Mouse (Mus musculus) lung, embryonic 15.5 days (tissue): ENCODE measurements around the gene Acsl3. TPM values are rescaled to one million over a fixed set of nuclear protein-coding genes. Genes with fewer than 3 reads are reported as not detected.

ENCODE experiments used
- ATAC-seq: fragments of 200-750 bp; cut with Nextera tagmentation; 2 replicates; pipeline ENCODE4 v1.8.0; 2017; ENCODE audit warnings: moderate number of reproducible peaks, borderline replicate concordance; ENCODE audit not compliant: low FRiP score, low TSS enrichment; ENCODE audit errors: extremely low read depth
- H3K27ac ChIP-seq: fragments of 300-500 bp; sonication (generic); 2 replicates; pipeline ENCODE4 v1.5.1; 2015; ENCODE audit warnings: moderate library complexity, mild to moderate bottlenecking, inconsistent platforms
- H3K27me3 ChIP-seq: fragments of 300-500 bp; sonication (generic); 2 replicates; pipeline ENCODE4 v1.6.1; 2015; ENCODE audit warnings: inconsistent platforms
- H3K36me3 ChIP-seq: fragments of 300-500 bp; sonication (generic); 2 replicates; pipeline ENCODE4 v1.6.1; 2015; ENCODE audit warnings: inconsistent platforms
- H3K4me1 ChIP-seq: fragments of 300-500 bp; sonication (generic); 2 replicates; pipeline ENCODE4 v1.6.1; 2015; ENCODE audit warnings: inconsistent platforms
- H3K4me2 ChIP-seq: fragments of 300-500 bp; sonication (generic); 2 replicates; pipeline ENCODE4 v1.6.1; 2015; ENCODE audit warnings: inconsistent platforms, mild to moderate bottlenecking, moderate library complexity
- H3K4me3 ChIP-seq: fragments of 300-500 bp; sonication (generic); 2 replicates; pipeline ENCODE4 v1.5.1; 2015; ENCODE audit warnings: mild to moderate bottlenecking, inconsistent platforms
- H3K9ac ChIP-seq: fragments of 300-500 bp; sonication (generic); 2 replicates; pipeline ENCODE4 v1.6.1; 2015; ENCODE audit warnings: inconsistent platforms
- H3K9me3 ChIP-seq: fragments of 300-500 bp; sonication (generic); 2 replicates; pipeline ENCODE4 v1.6.1; 2016; ENCODE audit warnings: inconsistent platforms
- WGBS: fragments of 180-500 bp; shearing (Covaris S2); methylation state at CpG from one replicate; pipeline ENCODE4 v1.1.7; 2015; 5-methylcytosine and 5-hydroxymethylcytosine counted together
- polyA plus RNA-seq: library from polyadenylated mRNA; unstranded; fragments of >200 nt; fragmentation: Nextera tagmentation; extraction: Ambion mirVana; gene quantifications from 2 replicates; pipeline ENCODE4 v1.2.1, GENCODE M21; 2015

The Acsl3 gene
- polyA plus RNA-seq, 1 experiment from 2014 or later = 46.3 TPM

DNA sequence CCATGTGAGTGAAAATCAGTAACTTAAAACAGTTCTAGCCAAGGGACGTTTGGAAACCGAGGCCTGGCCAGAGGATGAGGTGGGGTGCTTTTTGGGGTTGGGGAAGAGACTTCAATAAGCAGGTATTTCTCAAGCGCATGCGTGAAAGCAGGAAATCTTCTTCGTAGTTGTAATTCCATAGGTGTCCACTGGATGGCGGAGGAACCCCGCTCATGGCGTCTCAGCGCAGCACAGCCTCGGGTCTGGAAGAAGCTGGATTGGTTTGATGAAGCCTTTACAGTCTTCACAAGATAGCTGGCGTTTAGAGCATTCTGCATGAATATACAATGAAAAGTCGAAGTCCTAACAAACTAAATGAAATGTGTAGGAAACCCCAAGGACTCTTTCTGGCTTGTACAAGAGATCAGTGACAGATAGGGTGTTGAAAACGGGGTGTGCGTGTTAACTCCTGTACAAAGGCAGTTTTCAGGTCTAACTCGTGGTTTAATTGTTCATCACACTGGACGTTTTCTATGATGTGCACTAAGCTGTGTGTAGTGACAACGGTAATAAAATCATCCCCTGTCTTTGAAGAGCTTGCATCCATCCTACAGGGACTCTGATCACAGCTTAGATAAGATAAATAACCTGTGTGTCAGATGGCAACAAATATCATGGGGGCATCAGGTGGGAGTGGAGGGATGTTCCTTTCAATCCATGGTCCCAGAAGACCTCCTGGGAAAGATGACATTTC lies 67.0 kb downstream of the Acsl3 start:
- peaks cover 8% of the 10 kb centered on the region; the same call in 1 of the 2 replicates for H3K4me1 ChIP-seq
- 13% methylated on average over 17 of the region's 17 CpGs for WGBS

DNA sequence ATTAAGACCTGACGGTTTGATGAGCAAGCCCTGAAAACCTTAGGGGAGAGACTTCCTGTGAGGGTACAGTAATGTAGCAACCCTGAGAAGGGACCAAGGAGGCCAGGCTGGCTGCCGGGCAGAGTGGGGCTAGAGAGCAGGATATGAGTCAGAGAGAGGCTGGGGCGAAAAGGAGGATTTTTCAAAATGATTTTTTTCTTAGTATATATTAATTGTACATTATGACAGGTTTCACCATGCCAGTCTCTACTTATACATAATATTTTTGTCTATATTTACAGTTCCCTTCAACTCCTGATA lies 67.5 kb downstream of the Acsl3 start:
- Histone ChIP-seq H3K27ac (no peak overlapping the region), H3K9ac (no peak overlapping the region), H3K36me3 (no peaks in the 10 kb centered on the region), H3K9me3 (no peaks in the 10 kb centered on the region), H3K4me3 (no peak overlapping the region), H3K4me2 (no peak overlapping the region), H3K27me3 (no peaks in the 10 kb centered on the region), H3K4me1 (peaks cover 8% of the 10 kb centered on the region; the same call in 1 of the 2 replicates)
- WGBS = 39% methylated on average over 3 of the region's 3 CpGs
- ATAC-seq = no peak

More for the DNA sequence above, 67.0 kb downstream of the Acsl3 start:
- Histone ChIP-seq H3K4me3 (no peak overlapping the region), H3K9ac (no peak overlapping the region), H3K27ac (no peak overlapping the region), H3K4me2 (no peak overlapping the region), H3K27me3 (no peaks in the 10 kb centered on the region), H3K36me3 (no peaks in the 10 kb centered on the region), H3K9me3 (no peaks in the 10 kb centered on the region)
- ATAC-seq = peak; percentile 58; the same call in 1 of the 2 replicates

DNA sequence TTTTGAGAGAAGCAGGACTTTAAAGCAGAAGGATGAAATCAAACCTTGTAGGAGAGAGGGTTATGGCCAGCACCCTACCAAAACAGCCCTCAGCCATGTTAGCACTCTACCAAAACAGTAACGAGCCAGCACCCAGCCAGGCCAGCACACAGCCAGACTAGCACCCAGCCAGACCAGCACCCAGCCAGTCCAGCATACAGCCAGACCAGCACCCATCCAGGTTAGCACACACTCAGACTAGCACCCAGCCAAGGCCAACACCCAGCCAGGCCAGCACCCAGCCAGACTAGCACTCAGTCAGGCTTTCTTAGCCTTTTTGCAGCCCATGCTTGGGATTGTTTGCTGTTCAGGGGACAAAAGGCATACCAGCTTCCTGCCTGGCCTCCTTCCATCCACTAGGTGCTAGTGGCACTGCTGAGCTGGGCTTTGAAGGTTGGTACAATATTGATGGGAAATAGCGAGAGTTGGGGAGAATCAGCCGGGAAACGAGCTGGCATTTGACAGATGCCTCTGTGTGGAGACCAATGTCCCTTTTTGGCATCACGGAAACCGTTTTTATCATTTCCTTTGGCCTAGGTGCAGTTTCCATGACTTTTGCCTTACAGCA lies 68.1 kb downstream of the Acsl3 start:
- Histone ChIP-seq H3K36me3 (no peaks in the 10 kb centered on the region), H3K4me3 (no peak overlapping the region), H3K4me2 (no peak overlapping the region), H3K27ac (no peak overlapping the region), H3K9ac (no peak overlapping the region), H3K27me3 (no peaks in the 10 kb centered on the region), H3K9me3 (no peaks in the 10 kb centered on the region), H3K4me1 (peaks cover 8% of the 10 kb centered on the region; the same call in 1 of the 2 replicates)
- ATAC-seq = no peak
- WGBS = 39% methylated on average over 6 of the region's 6 CpGs

DNA sequence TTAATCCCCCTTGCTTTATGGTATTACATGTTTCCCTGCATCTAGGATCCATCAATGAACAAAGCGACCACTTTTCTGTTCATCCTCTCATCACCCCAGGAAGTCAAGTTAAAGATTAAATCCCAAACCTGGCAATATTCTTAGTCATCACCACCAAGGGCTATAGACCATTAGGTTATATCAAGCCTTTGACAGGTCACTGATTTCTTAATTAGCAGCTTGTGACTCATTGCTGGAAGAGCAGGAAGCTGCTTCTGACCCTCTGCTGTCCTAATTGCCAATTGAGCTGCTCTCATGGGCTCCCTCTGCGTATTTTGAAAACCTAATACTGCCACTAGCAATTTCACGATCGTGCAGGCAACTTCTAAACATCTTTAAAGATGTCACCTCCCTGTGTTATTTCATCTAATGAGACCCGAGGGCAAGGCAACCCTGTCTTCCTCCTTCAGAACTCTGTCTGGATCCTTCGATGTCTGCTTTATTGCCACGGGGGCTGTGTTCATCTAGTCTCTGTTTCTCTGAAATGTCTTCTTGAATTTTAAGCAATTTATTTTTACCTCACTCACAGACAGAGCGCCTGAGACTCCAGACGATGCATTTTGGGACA lies 72.6 kb downstream of the Acsl3 start:
- ATAC-seq = no peak
- 81% methylated on average over 9 of the region's 9 CpGs for WGBS
- no peak overlapping the region for H3K27ac ChIP-seq

DNA sequence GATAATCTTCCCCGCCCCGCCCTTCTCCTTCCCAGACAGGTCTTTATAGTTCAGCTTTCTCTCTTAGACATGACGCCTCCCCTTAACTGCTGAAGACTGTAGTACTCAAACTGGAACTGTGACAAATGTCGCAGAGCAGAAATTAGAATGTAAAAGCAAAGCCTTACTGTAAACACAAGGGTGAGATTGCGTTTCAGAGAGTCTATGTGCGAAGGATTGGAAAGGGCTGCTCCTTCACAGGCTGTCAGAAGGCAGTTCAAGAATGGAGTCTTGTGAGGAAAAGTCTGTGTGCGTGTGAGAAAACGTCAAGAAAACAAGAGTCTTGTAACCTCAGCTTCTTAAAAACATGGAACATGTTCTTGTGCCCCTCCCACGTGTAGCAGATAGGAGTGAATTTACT lies 74.7 kb downstream of the Acsl3 start:
- Histone ChIP-seq H3K4me1 (0 out of 2 replicates have a peak, but pooled peaks cover 4% of the 10 kb centered on the region), H3K27me3 (no peaks in the 10 kb centered on the region), H3K9me3 (no peaks in the 10 kb centered on the region), H3K27ac (0 out of 2 replicates have a peak overlapping the region, but pooled peaks have one; percentile 18), H3K36me3 (no peaks in the 10 kb centered on the region), H3K4me3 (no peak overlapping the region), H3K9ac (no peak overlapping the region), H3K4me2 (no peak overlapping the region)
- ATAC-seq = peak; percentile 46; the same call in 1 of the 2 replicates
- WGBS = 41% methylated on average over 9 of the region's 9 CpGs

More for the DNA sequence above, 72.6 kb downstream of the Acsl3 start:
- H3K4me1 ChIP-seq = peaks cover 8% of the 10 kb centered on the region; the same call in 1 of the 2 replicates
- H3K9ac ChIP-seq = no peak overlapping the region
- H3K4me3 ChIP-seq = no peak overlapping the region
- H3K36me3 ChIP-seq = no peaks in the 10 kb centered on the region
- no peaks in the 10 kb centered on the region for H3K27me3 ChIP-seq
- H3K9me3 ChIP-seq = no peaks in the 10 kb centered on the region
- no peak overlapping the region for H3K4me2 ChIP-seq

DNA sequence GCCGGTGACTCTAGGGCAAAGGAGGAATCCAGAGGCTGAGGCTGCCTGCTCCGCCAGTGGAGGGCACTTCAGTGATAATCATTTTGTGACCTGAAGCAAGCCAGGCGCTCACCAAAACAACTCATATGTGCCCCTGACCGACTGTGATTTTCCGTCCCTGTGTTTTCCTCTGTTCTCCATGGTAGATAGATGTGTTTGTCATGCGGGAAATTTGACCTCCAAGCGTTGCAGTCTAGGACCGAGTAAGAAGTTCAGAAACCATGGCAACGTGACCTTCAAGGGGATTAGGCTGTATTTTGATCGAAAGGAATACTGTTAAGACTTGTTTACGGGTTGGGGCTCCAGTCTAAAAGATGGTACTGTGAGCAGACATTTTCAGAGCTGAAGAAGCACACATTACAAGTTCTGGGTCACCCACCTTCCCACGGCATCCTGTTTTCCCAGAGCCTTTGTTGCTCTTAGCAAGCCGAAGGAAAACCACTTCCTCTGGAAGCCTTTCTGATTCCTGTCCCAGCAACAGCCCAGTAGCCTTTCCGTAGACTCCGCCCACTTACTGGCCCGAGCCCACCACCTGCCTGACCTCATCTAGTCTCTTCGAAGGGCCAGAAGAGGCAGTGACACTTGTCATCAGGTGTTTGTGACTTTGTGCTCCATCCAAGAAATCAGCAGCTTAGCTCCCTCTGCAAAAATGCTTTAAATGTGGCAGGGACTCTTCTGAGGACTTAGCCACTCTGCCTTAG lies 76.8 kb downstream of the Acsl3 start:
- H3K4me1 ChIP-seq = no peaks in the 10 kb centered on the region
- no peaks in the 10 kb centered on the region for H3K9me3 ChIP-seq
- no peak for ATAC-seq
- WGBS = 55% methylated on average over 17 of the region's 17 CpGs
- H3K36me3 ChIP-seq = no peaks in the 10 kb centered on the region
- H3K27me3 ChIP-seq = no peaks in the 10 kb centered on the region
- H3K4me2 ChIP-seq = no peak overlapping the region
- H3K27ac ChIP-seq = no peak overlapping the region
- H3K4me3 ChIP-seq = no peak overlapping the region
- H3K9ac ChIP-seq = no peak overlapping the region

DNA sequence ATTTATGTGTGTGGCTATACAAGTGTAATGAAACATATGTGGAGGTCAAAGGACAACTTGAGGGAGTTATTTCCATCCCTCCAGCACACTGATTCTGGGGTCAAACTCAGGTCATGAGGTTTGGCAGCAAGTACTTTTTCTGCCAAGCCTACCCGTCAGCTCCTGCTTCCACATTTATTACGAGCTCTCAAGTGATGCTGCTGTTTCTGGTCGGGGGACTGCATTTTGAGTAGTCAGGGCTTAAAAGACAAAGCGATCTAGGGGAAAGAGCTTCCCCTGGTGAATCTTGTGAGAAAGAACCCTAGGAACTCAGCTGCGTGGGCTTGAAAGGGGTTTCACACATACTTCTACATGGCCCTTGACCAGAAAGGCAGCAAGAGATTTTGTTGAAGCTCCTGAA lies 80.0 kb downstream of the Acsl3 start:
- Histone ChIP-seq H3K4me3 (no peak overlapping the region), H3K4me2 (no peak overlapping the region), H3K4me1 (no peaks in the 10 kb centered on the region), H3K36me3 (no peaks in the 10 kb centered on the region), H3K27ac (no peak overlapping the region), H3K9ac (no peak overlapping the region), H3K9me3 (no peaks in the 10 kb centered on the region), H3K27me3 (no peaks in the 10 kb centered on the region)
- ATAC-seq = no peak
- WGBS = 39% methylated on average over 5 of the region's 5 CpGs

DNA sequence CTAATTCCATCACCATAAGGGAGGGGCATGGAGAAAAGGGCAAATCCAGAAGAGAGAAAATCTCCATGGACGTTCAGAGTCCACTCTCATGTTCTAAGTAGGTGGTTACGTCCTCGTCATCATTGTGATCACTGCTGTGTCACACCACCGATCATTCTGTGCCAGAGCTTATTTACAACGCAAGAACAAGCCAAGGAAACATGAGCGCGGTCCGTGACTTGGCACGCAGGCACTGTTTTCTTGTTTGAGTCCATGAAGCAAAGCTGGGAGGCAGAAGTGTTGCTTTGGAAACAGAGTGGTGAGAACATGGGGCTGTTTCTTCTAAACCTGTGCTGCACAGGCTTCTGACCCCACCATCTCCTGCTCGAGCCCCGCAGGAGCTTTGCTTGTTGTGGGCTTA lies 83.1 kb downstream of the Acsl3 start:
- Histone ChIP-seq H3K27ac (no peak overlapping the region), H3K4me2 (no peak overlapping the region), H3K4me1 (peaks cover 5% of the 10 kb centered on the region; the same call in 1 of the 2 replicates), H3K36me3 (no peaks in the 10 kb centered on the region), H3K27me3 (no peaks in the 10 kb centered on the region), H3K4me3 (no peak overlapping the region), H3K9me3 (no peaks in the 10 kb centered on the region), H3K9ac (no peak overlapping the region)
- 85% methylated on average over 11 of the region's 11 CpGs for WGBS
- no peak for ATAC-seq

DNA sequence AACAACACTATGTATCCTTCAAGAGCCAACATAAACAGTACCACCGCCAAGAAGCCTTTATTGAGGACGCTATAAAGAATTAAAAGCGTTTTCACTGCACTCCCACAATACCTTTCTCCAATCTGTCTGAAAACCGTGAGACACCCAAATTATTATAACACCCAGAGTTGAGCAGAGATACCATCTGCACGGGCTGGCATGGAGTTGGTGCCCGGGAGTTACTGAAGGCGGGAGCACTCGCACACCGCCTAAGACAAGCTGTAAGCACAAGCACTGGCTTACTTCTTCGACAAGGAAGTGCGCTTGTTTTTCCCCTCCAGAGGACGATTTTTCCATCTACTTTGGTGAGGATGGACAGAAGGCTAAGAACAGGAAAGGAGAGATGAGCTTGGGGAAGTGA lies 84.6 kb downstream of the Acsl3 start:
- Histone ChIP-seq H3K27me3 (no peaks in the 10 kb centered on the region), H3K9me3 (no peaks in the 10 kb centered on the region), H3K9ac (no peak overlapping the region), H3K27ac (no peak overlapping the region), H3K4me2 (no peak overlapping the region), H3K4me3 (no peak overlapping the region), H3K36me3 (no peaks in the 10 kb centered on the region), H3K4me1 (peaks cover 5% of the 10 kb centered on the region; the same call in 1 of the 2 replicates)
- no peak for ATAC-seq
- 80% methylated on average over 12 of the region's 12 CpGs for WGBS

DNA sequence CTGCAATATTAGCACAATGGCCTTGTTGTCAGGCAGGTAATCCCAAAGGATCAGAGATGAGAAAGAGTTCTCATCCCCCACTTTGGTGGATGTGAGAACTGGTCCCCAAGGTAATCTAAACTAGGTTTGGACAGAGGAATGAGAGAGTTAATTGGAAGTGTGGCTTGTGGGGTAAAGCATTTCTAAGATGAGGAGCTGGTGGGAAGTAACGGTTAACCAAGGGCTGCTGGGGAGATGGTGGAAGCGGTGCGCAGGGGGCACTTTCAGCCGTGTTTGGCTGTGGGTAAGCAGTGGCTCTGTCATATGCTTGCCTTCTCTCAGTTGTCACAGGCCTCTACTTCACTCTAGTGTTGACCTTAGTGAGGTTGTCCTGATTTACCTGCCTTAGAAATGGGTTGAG lies 85.7 kb downstream of the Acsl3 start:
- Histone ChIP-seq H3K27me3 (no peaks in the 10 kb centered on the region), H3K9ac (no peak overlapping the region), H3K9me3 (no peaks in the 10 kb centered on the region), H3K4me3 (no peak overlapping the region), H3K27ac (no peak overlapping the region), H3K36me3 (no peaks in the 10 kb centered on the region), H3K4me2 (no peak overlapping the region), H3K4me1 (peaks cover 5% of the 10 kb centered on the region; the same call in 1 of the 2 replicates)
- 82% methylated on average over 4 of the region's 4 CpGs for WGBS
- ATAC-seq = no peak

DNA sequence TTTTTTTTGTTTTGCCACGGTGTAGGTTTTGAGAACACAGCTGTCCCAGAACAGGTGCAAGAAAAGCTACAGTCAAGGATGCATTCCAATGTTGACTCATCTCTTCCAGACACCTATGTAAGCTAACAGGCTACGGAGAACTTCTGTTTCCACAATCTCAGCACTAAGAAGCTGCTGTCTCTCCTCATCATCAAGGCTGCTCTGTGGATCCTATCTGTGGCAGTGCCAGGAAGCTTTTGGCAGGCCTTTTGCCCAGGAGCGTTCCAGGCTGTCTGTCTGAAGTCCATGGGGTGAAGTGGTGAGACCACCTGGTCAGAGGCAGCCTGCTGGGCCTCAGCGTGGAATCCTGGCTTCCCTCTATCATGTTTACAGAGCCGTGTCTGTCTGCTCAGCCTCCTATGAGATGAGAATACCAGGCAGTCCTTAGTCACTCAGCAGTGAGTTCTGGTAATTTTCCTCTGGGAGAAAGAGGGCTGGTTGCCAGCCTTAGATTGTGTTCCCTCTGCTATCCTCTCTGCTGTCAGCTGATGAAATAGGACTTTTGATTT lies 87.7 kb downstream of the Acsl3 start:
- ATAC-seq = peak; percentile 49; the same call in 1 of the 2 replicates
- Histone ChIP-seq H3K9ac (no peak overlapping the region), H3K9me3 (no peaks in the 10 kb centered on the region), H3K27me3 (no peaks in the 10 kb centered on the region), H3K27ac (peak overlapping the region; percentile 55; the same call in 1 of the 2 replicates), H3K4me2 (no peak overlapping the region), H3K36me3 (no peaks in the 10 kb centered on the region), H3K4me3 (no peak overlapping the region), H3K4me1 (peaks cover 5% of the 10 kb centered on the region; the same call in 1 of the 2 replicates)
- 20% methylated on average over 5 of the region's 5 CpGs for WGBS
